Mouse (Mus musculus) olfactory bulb, adult 2 months (tissue): ENCODE data around the gene Fbxl2.

Experiments used
- CTCF ChIP-seq: fragments of 200-500 bp; IDR thresholded peaks from 2 replicates; pipeline ENCODE4 v1.5.1; 2012; ENCODE audit warnings: low read depth, mild to moderate bottlenecking, low read length, moderate library complexity; ENCODE audit not compliant: insufficient read depth
- POLR2A ChIP-seq: fragments of 200-500 bp; IDR thresholded peaks from 2 replicates; pipeline ENCODE4 v1.6.1; 2012; ENCODE audit warnings: mild to moderate bottlenecking, low read depth, low read length, moderate library complexity; ENCODE audit not compliant: insufficient read depth

DNA sequence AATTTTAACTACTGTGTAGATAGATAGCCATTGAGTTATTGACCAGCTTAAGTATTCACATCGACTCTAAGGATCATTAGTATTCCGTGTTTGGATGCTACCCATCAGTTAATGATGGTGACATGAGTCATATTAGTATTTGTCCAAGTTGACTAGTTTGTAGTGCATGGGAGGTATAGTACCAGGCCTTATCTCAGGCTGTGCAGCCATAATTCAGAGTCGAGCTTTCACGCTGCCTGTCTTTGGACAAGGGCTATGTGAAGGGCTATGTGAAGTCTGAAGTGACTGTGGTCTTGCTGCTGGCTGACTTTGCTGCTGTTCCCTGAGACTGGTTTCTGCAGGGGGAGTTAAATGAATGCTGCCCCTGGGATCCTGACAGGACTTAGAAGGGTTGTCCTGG lies 88.2 kb downstream of the Fbxl2 start:
- no peak for TF ChIP-seq POLR2A
- TF ChIP-seq CTCF, result no peak
